Mouse (Mus musculus): Measurements from ENCODE around the gene Sh3bp5l.
A peak's percentile ranks its signal among the peaks of the same experiment; 100 is the strongest.
"Not testable (repeated sequence)": the region's sequence is repeated elsewhere in the genome, so short reads cannot be mapped to it uniquely, and the experiment has no call there.

Gene Sh3bp5l

DNA sequence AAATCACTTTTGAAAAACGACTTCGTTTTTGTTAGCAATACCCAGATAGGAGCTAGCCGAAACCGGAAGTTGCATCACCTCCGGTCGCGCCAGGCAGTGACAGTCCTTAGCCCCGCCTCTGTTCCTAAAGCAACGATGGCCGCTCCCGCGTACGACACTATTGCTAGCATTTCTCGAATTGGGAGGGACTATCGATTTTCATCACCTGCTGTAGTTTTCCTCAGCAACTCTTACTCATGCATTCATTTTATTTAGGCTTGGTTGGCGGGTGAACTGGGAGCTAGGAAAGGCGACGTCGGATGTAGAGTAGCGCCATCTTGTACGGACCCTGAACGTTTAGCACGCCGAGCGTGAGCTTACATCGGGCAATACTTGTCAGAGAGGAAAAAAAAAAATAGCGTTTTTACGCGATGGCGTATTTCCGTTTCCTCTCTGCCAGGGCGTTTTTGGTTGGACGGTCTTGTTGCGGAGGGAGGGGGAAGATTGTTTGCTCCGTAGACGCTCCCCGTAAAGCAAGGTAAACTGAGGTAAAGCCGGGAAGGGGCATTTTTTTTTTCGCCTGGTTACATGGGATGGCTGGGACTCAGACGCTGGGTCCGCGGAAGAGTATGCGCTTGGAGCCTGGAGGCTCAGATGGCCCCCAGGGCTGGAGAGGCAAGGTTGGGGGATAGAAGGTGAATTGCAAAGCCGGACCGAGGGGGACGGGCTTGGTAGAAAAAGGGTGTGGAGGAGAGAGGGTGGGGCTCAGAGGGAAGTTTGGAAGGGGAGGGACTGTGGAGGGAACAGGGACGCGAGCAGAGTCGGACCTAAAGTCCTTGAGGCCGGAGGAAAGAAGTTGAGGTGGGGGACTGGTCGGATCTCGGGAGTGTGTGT is at the start of gene Sh3bp5l, which contains the start of gene Zfp672:
Gene Sh3bp5l, plus strand, starts transcription at position 449 of the 873 bp plus-strand sequence.
Gene Zfp672, minus strand, starts transcription at position 64 of the 873 bp plus-strand sequence.
- DNase-seq (ENCODE audit: low read depth, low spot score): peak; percentile 96

DNA sequence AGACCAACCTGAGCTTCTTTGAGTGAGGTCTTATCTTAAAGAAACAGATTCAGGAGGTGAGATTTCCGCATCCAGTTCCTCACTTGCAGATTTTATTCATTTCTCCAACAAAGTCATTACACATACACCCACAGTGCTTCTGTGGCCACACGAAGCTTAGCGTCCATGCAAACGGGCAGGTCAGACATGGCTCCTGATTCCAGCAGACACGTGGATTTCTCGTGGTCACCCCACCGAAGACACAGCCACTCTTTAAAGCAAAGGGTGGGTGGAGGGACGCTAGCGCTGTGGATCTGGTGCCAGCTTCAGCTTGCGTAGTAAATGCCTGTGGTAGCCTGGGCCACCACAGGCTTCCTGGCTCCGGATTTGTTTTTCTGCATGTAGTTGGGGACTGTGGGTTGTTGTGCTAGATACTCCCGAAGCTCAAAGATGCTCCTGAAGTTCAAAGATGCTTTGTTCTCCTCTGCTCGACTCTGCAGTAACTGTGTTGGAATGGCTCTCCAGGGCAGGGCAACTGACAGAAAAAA is 48.5 kb upstream of the Sh3bp5l start:
- DNase-seq (ENCODE audit: low read depth, low spot score): no peak

DNA sequence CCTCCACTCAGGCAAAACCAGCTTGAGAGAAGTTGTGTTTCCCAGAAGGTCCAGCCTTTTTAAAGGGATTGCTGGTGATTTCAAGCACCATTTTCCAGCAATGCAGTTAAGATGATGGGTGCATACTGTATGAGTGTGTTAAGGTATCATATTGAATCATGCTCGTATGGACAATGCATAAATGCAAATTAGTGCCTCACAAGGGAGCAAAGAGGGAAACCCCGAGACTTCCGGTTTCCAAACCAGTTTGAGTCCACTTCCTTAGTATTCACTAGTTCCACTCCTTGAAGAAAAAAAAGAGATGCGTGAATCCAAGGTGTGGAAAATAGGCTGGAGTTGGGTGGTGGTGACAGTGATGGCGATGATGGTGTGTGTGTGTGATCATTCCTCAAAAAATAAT is 48.0 kb upstream of the Sh3bp5l start:
- no peak for DNase-seq (ENCODE audit: low read depth, low spot score)

DNA sequence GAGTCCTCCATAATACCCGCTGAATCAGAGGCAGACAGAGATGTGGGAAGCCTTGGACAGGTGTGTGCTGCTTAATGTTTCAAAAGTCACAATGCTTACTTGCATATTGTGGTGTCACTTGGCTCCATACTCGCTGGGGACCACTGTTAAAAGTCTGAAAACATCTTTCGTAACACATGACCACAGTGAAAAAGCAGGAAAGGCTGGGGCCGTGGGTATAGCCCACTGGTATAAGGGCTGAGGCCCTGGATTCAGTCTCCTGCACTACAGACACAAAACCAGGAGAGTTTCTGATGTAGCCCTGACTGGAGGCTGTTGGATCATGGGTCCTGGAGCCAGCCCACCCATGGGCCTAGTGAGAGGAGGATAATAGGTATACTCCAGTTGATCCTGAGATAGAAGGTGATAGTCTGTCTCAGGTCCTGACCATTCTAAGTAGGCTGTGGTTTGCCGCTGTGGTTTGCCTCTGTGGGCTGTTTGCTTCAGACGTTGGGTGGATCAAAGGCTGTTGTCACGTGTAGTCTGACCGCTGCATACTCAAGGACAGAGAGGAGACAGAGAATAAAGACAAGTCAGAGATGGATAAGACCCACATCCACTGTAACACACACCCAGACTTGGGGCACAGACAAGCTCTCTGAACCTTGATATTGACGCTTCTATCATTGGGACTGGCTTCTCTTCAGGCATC is 40.4 kb upstream of the Sh3bp5l start:
- peak; percentile 28 for DNase-seq (ENCODE audit: low read depth, low spot score)

DNA sequence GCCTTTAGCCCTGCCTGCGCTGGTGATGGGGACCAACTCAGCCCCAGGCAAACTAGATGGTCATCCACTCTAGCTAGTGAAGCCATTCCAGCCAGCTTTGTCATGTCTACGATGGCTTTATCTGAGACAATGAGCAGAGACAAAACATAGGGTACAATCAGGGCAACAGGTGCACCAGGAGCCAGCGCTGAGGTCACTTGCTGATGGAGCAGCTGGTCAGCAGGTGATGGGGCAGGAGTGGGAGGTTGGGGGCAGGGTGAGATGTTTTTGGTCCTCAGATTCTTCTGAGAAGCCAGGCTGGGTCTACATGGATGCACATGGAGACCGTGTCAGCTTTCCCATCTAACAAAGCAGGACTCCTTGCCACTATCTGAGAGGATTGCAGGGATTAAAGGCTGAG is 39.7 kb upstream of the Sh3bp5l start:
- DNase-seq (ENCODE audit: low read depth, low spot score): no peak

DNA sequence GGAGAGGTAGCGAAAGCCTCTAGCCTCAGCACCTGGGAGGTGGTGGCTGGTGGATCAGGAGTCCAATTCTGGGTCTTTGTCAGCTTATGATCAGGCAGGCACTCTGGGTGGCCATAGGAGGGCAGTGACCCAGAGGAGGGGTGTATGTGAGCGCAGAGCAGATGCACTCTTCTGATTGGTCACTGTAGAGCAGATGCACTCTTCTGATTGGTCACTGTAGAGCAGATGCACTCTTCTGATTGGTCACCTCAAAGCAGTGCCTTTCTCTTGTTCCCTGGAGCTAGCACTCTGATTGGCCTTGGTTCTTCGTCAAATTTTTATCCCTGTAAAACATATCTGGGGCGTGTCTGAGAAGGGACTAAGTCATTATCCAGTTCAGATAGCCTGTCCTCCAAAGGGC is 37.7 kb upstream of the Sh3bp5l start:
- DNase-seq (ENCODE audit: low read depth, low spot score): no peak

DNA sequence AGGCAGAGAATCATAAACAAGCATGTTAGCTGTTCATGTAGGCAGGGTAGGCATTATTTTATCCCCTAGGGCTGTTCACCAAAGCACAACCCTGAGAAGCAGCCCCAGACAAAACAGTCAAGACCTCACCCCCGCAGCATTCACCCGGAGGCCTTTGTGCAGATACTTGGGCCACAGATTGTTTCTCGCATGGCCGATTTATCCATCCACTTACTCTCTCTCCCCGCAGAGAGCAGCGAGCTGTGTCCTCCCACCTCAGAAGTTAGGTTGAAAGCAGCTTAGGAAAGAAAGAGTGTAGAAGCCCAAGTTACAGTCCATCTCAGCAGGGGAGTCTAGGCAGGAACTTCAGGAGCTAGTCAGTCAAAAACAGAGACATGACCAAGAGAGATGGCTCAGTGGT is 33.1 kb upstream of the Sh3bp5l start:
- DNase-seq (ENCODE audit: low read depth, low spot score): no peak

DNA sequence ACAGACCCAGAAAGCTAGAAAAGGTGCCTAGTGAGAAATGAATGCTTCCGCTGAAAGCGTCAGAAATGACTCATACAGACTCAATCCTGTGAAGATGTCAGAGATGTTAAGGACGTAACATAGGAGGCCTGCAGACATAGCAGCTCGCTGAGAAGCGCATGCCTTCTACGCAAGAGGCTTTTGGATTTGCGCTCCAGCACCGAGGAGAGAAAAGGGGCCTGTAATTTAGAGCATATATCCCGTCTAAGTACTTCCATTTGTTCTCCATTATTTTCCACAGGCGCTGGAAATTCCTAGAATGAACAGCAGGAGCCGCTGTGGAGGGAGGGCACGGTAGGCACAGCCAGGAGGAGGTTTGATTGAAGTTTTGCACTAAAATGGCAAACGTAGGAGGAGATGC is 29.5 kb upstream of the Sh3bp5l start:
- peak; percentile 79 for DNase-seq (ENCODE audit: low read depth, low spot score)

DNA sequence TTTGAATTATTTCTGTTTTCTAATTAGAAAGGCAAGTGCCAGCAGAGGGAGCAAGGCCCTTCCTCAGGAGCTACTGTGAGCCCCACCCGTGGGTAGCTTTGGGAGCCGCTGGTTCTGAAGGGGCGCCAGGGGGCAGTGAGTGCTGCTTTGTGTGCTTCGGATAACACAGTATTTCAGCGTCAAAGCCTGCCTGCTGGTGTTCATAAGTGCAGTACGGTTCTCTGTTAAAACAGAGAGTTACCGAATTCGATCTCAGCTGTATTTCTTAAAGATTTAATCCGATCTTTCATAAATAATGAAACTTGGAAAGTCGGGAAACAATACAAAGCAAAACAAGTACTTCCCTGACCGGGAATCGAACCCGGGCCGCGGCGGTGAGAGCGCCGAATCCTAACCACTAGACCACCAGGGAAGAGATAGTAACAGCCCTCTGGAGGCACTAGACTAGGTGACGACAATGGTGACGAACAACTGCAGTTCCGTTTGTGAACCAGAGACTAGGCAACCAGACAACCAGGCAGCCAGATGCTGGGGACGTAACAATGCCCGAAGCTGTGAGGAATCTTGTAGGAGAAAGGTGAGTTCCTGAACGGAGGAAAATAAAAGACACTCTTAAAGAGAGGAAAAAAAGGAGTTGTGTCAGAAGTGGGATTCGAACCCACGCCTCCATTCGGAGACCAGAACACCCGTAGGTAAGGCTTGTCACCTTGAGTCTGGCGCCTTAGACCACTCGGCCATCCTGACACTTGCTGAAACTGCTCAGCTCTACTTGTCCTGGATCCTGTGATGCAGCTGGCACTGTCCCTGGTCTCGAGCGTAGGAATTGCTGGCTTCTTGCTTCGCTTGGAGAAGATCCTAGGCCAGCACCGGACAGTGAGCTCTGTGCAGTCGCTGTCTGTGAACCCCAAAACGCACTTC is 28.4 kb upstream of the Sh3bp5l start:
- DNase-seq (ENCODE audit: low read depth, low spot score): peak; percentile 96

DNA sequence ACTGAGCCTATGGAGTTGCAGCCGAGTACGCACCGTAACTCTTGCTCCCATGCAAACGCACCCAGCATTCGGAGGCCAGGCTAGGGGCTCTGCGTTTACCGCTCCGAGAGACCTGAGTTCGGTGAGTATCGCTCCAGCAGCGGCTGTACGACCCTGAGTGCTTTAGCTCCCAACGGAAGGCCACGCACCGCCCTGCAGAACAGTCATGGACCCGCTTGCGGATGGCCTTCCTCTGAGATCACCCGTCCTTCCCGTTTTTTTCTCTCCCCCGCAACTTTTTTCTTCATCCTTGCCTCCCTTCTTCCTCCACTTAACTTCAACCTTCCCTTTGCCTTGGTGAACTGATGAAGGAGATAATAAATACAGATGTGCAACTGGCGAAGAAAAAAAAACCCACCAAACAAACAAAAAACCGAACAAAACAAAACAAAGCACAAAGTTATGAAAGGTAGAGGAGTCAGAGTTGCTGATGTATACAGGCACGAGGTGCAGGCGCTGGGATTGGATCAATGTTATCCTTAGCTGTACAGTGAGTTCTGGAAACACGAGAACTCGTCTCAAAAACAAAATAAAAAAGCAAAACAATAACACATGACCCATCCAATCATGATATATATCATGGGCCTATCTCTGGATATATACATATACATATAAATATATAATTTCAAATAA is 27.6 kb upstream of the Sh3bp5l start:
- no peak for DNase-seq (ENCODE audit: low read depth, low spot score)

DNA sequence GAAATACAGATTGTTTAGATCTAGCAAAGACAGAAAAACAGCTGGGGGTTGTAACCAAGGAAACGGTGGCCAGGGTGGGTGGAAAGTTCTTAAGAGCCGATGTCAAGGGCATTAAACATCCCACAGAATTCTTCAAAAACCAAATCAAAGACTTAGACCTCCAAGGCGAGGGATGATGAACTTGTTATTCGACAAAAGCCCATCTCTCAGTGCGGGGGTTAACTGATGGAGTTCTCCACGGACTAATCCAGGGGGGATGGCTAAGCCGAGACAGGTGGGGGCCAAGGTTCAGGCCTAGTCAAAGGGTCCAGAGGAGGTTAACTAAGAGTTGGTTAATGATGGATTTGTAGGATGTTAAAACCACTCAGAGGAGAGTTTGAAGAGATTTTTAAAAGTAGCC is 26.9 kb upstream of the Sh3bp5l start:
- DNase-seq (ENCODE audit: low read depth, low spot score): no peak

DNA sequence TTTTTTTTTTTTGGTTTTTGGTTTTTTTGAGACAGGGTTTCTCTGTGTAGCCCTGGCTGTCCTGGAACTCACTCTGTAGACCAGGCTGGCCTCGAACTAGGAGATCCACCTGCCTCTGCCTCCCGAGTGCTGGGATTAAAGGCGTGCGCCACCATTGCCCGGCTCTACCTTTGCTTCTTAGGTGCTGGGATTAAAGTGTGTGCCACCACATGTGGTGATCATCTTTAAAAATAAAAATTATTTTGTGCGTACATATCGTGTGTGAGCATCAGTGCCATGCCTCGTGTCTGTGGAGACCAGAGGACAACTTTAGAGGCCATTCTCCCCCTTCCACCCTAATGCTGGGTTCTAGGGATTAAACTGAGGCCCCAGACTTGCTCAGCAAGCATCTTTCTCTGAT is 25.2 kb upstream of the Sh3bp5l start:
- DNase-seq (ENCODE audit: low read depth, low spot score): not testable (repeated sequence)

DNA sequence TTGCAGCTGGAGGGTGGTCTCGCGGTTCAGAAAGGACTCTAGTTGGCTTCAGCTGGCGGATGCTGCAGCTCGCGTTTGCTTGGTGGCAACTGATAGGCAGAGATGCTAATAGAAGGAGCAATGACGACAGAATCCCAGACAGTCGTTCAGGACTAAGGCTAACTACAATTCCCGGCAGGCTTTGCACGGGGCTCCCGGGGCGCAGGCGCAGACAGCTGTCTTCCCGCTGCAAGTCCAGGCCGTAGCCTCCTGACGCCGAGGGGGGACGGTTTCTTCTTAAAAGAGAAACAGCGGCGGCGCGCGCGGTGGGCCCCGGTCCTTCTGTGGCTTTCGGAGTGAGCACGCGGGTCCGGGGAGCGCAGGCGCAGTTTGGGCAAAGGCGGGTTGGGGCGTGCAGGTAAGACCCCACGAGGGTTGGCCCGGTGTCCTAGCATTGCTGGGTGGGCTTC is 23.6 kb upstream of the Sh3bp5l start, which contains the start of gene Zfp692:
Gene Zfp692, plus strand, starts transcription at position 210 of the 449 bp plus-strand sequence.
- DNase-seq (ENCODE audit: low read depth, low spot score): peak; percentile 98

DNA sequence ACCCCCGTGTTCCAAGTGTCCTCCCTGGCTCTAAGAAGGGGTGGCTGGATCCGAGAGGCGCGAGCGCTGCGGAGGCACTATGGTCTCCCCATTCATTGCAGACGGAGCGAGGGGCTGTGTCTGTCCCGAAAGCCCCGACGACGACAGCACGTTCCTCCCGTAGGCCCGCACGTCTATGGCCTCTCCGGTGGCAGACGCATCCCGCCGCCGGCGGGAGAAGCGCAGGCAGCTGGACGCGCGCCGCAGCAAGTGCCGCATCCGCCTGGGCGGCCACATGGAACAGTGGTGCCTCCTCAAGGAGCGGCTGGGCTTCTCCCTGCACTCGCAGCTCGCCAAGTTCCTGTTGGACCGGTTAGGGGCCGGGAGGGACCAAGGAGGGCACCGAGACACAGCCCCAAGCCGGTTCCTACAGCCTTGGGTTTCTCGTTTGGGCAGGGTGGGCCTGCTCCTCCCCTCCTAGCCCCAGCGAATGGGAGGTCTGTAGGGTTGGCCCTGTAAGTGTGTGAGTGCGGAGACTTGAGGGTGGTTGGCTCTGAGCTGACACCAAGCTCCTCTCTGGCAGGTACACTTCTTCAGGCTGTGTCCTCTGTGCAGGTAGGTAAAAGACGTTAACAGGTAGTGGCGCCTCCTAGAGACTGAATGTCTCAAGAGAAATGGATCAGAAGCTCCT is 23.0 kb upstream of the Sh3bp5l start:
- peak; percentile 87 for DNase-seq (ENCODE audit: low read depth, low spot score)

DNA sequence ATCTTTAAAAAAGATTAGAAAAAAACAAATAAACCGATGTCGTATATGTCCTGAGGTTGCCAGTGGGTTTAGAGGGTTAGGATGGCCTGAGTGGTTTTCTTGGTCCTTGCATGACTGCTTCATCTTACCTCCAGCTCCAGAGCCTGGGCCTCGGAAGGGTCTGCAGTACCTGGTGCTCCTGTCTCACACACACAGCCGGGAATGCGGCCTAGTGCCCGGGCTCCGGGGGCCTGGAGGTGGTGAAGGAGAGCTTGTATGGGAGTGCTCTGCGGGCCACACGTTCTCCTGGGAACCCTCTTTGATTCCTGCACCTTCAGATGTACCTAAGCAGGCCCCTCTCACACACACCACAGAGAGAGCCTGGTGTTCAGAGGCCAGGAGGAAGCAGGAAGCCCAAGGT is 21.9 kb upstream of the Sh3bp5l start:
- DNase-seq (ENCODE audit: low read depth, low spot score): no peak

DNA sequence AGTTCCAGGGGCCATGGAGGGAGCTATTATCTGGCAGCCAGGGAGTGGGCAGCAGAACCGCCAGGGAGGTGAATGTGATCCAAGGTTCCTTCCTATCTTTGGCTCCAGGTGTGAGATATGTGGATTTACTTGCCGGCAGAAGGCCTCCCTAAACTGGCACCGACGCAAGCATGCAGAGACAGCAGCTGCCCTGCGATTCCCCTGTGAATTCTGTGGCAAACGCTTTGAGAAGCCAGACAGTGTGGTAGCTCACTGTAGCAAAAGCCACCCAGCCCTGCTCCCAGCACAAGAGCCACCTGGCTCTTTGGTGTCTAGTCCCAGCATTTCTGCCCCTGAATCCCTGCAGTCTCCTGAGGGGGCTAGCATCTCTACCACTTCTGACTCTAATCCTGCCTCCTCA is 16.5 kb upstream of the Sh3bp5l start:
- DNase-seq (ENCODE audit: low read depth, low spot score): no peak

DNA sequence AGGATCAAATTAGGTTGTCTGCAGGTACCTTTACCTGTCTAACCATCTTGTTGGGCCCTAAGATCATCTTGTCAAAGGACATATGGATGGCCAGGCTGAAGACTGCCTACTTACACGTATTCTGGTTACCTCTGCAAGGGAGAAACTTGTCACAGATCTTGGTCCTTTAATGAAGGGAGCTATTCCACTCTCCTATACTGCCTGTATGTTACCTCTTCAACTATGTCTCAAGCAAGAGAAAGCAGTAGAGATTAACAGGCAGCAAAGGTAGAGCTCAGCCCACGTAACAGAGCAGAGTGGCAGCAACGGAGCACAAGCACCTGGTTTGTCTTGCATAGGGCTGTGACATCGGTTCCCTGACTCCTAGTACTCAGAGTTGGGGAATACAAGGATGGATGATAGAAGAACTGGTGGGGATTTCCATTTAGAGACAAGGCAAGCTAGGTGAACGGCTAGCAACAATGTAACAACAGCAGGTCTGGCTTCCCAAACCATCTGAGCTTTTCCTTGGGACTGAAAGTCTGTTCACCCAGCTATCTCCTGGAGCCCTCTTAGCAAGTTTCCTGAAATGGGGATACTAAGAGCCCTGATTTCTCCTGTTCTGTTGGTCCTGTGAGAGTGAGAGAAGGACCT is 14.9 kb upstream of the Sh3bp5l start:
- no peak for DNase-seq (ENCODE audit: low read depth, low spot score)

DNA sequence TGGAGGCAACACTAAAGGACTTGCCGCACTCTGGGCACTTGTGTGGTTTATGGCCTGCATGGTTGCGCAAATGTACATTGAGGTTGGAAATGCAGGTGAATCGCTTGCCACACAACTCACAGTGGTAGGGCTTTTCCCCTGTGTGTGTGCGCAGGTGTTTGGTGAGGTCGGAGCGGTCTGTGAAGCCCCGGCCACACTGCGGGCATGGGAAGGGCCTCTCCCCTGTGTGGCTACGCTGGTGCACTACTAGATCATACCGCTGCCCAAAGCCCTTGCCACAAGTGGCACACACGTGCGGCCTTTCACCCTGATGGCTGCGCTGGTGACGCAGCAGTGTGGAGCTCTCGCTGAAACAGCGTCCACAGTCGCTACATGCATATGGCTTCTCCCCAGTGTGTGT is 14.2 kb upstream of the Sh3bp5l start:
- DNase-seq (ENCODE audit: low read depth, low spot score): peak; percentile 48

DNA sequence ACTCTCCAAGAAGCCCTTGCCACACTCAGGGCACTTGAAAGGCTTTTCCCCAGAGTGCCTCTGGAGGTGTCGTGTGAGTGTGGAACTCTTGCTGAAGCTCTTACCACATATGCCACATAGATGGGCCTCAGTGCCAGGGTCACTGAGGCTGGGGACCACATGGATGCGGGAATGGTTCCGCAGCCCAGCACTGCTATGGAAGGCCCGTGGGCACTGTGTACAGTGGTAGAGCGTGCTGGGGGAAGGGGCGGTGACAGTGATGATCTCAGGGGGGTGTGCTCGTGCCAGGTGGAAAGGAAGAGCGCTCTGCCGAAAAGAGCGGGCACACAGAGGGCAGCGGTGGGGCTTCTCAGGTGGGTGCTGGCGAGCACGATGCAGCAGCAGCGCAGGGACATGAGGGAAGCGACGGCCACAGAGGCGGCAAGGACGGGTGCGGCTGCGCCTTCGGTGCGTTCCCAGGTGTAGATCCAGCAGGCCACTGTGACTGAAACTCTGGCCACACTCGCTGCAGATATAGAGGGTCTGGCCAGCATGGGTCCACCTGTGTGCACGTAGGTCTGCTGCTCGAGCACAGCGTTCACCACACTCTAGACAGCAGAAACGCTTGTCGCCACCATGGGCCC is 13.6 kb upstream of the Sh3bp5l start:
- DNase-seq (ENCODE audit: low read depth, low spot score): no peak
